In genomic region chr11:94990749-94991577, GRCm38 (mm10) we compare ENCODE assay signal across 1 mouse cellular context.
TF ChIP-seq lines count a peak whose summit lies in the region.

Ppp1r9b (plus strand) TSS chr11:94991035.

TF ChIP-seq in CH12.LX, 34 proteins besides CTCF, POLR2A, EP300 and RAD21 (continued from another document):
- TF ChIP-seq MEF2A (IDR thresholded peaks at IDR 0.05; ENCODE audit: borderline replicate concordance, low read depth, low read length) (0 out of 2 replicates have a peak, but pooled peaks have one; percentile 33), JUN (IDR thresholded peaks at IDR 0.05; ENCODE audit: insufficient read depth, low read depth, low read length) (no peak), BHLHE40 (IDR thresholded peaks at IDR 0.05; ENCODE audit: low read depth, low read length) (peak; percentile 49; the same call in 1 of the 2 replicates), TBP (conservative IDR thresholded peaks at IDR 0.05; ENCODE audit: low read depth, low read length) (0 out of 2 replicates have a peak, but pooled peaks have one; percentile 67), ZKSCAN1 (IDR thresholded peaks at IDR 0.05; ENCODE audit: borderline replicate concordance, low read depth, low read length) (no peak), ETS1 (conservative IDR thresholded peaks at IDR 0.05; ENCODE audit: low read depth, low read length) (no peak), E2F4 (IDR thresholded peaks at IDR 0.05; ENCODE audit: insufficient replicate concordance, low read depth, low read length) (no peak), JUND (conservative IDR thresholded peaks at IDR 0.05; ENCODE audit: low read depth, low read length) (no peak), NELFE (IDR thresholded peaks at IDR 0.05; ENCODE audit: low read depth, low read length) (peak; percentile 77), RCOR1 (conservative IDR thresholded peaks at IDR 0.05; ENCODE audit: low read depth, low read length) (no peak), POLR2AphosphoS2 (IDR thresholded peaks at IDR 0.05; ENCODE audit: low read depth, low read length) (no peak), CHD2 (IDR thresholded peaks at IDR 0.05; ENCODE audit: low read length) (no peak), USF1 (IDR thresholded peaks at IDR 0.05; ENCODE audit: low read depth, low read length) (no peak), MAZ (IDR thresholded peaks at IDR 0.05; ENCODE audit: low read depth, low read length) (peak; percentile 77; the same call in 1 of the 2 replicates), MAFK (IDR thresholded peaks at IDR 0.05; ENCODE audit: insufficient replicate concordance, low read length) (no peak), USF2 (conservative IDR thresholded peaks at IDR 0.05; ENCODE audit: low read depth, low read length) (no peak), HCFC1 (IDR thresholded peaks at IDR 0.05; ENCODE audit: low read depth, low read length) (peak; percentile 77), IRF4 (IDR thresholded peaks at IDR 0.05; ENCODE audit: low read depth, low read length) (peak; percentile 40; the same call in 1 of the 2 replicates), ZMIZ1 (IDR thresholded peaks at IDR 0.05; ENCODE audit: low read depth, low read length) (peak; percentile 39; the same call in 1 of the 2 replicates), GABPA (IDR thresholded peaks at IDR 0.05; ENCODE audit: insufficient replicate concordance, low read depth, low read length) (no peak), MAX (IDR thresholded peaks at IDR 0.05; ENCODE audit: low read length) (no peak; the same call in 1 of the 2 replicates), KAT2A (IDR thresholded peaks at IDR 0.05; ENCODE audit: insufficient replicate concordance, low read length) (no peak), PAX5 (IDR thresholded peaks at IDR 0.05; ENCODE audit: low read length) (no peak)
TF ChIP-seq in CH12.LX: peak in this region for 16.
